Mouse (Mus musculus) CH12.LX (cell line): ENCODE results near the gene Tdp1. TPM values are rescaled to one million over a fixed set of nuclear protein-coding genes. Genes with fewer than 3 reads are reported as not detected.

ENCODE experiments used
- DNase-seq: peaks from one replicate; pipeline ENCODE4 v3.0.0-alpha.2; 2013; ENCODE audit errors: extremely low read depth
- H3K27ac ChIP-seq: 2 replicates; pipeline ENCODE4 v1.5.1; 2012; ENCODE audit warnings: low read depth, mild to moderate bottlenecking, control low read depth, moderate library complexity; ENCODE audit not compliant: insufficient read depth
- H3K27me3 ChIP-seq: replicated peaks from 2 replicates; pipeline ENCODE3; 2012; ENCODE audit warnings: inconsistent platforms
- H3K36me3 ChIP-seq, 2 experiments: replicated peaks in 1 of 2; 2 replicates each; pipeline versions ENCODE3 to v1.6.1; 2012; ENCODE audit warnings: inconsistent platforms in 1 of 2, low read length in 1 of 2, mild to moderate bottlenecking in 1 of 2, mixed read lengths in 1 of 2, moderate library complexity in 1 of 2; ENCODE audit not compliant: control insufficient read depth in 1 of 2, insufficient read depth in 1 of 2
- H3K4me1 ChIP-seq, 2 experiments: 2 replicates each; pipeline ENCODE4 v1.6.1; 2012; ENCODE audit warnings: inconsistent platforms in 1 of 2, moderate library complexity in 1 of 2; ENCODE audit not compliant: insufficient read depth in 2 of 2, control insufficient read depth in 1 of 2
- H3K4me2 ChIP-seq: 2 replicates; pipeline ENCODE4 v1.6.1; 2012; ENCODE audit warnings: low read depth, mild to moderate bottlenecking, control low read depth; ENCODE audit not compliant: poor library complexity, insufficient read depth, severe bottlenecking
- H3K4me3 ChIP-seq, 3 experiments: fragments of 150-350 bp in 1 of 3; sonication (generic) in 1 of 3; replicated peaks in 1 of 3; 2 replicates each; pipeline versions ENCODE3 to v1.5.1; 2011 to 2012; ENCODE audit warnings: low read depth in 2 of 3, low read length in 2 of 3, mild to moderate bottlenecking in 2 of 3, moderate library complexity in 2 of 3, control low read depth in 1 of 3, improper control_type of control experiment in 1 of 3, inconsistent platforms in 1 of 3, mixed read lengths in 1 of 3; ENCODE audit not compliant: poor library complexity in 1 of 3
- H3K79me2 ChIP-seq: replicated peaks from 2 replicates; pipeline ENCODE4 v1.6.1; 2012; ENCODE audit warnings: mild to moderate bottlenecking, moderate library complexity; ENCODE audit not compliant: control insufficient read depth, poor library complexity, insufficient read depth, severe bottlenecking; ENCODE audit errors: extremely low read depth
- H3K9ac ChIP-seq: 2 replicates; pipeline ENCODE4 v1.6.1; 2012; ENCODE audit warnings: low read depth, mild to moderate bottlenecking, control low read depth, moderate library complexity; ENCODE audit not compliant: insufficient read depth
- H3K9me3 ChIP-seq: replicated peaks from 2 replicates; pipeline ENCODE3; 2012; ENCODE audit warnings: low read length, inconsistent platforms, mixed read lengths
- BHLHE40 ChIP-seq: IDR thresholded peaks from 2 replicates; pipeline ENCODE4 v1.6.1; 2011; ENCODE audit warnings: mild to moderate bottlenecking, low read depth, low read length, improper control_type of control experiment
- CHD2 ChIP-seq: IDR thresholded peaks from 2 replicates; pipeline ENCODE4 v1.6.1; 2011; ENCODE audit warnings: low read length, improper control_type of control experiment
- CTCF ChIP-seq, 2 experiments: IDR thresholded peaks in 1 of 2; conservative IDR thresholded peaks in 1 of 2; 2 replicates each; pipeline ENCODE4 v1.5.1; 2011 to 2012; ENCODE audit warnings: low read depth in 2 of 2, low read length in 2 of 2, improper control_type of control experiment in 1 of 2, inconsistent platforms in 1 of 2, mild to moderate bottlenecking in 1 of 2, moderate library complexity in 1 of 2
- E2F4 ChIP-seq: IDR thresholded peaks from 2 replicates; pipeline ENCODE4 v1.6.1; 2011; ENCODE audit warnings: low read depth, low read length, improper control_type of control experiment; ENCODE audit not compliant: insufficient replicate concordance
- ELF1 ChIP-seq: IDR thresholded peaks from 2 replicates; pipeline ENCODE4 v1.6.1; 2014; ENCODE audit warnings: low read depth, mild to moderate bottlenecking, inconsistent platforms, low read length, improper control_type of control experiment
- EP300 ChIP-seq: IDR thresholded peaks from 2 replicates; pipeline ENCODE4 v1.6.1; 2011; ENCODE audit warnings: low read length, improper control_type of control experiment
- ETS1 ChIP-seq: conservative IDR thresholded peaks from 2 replicates; pipeline ENCODE4 v1.6.1; 2012; ENCODE audit warnings: low read depth, mild to moderate bottlenecking, inconsistent platforms, low read length, improper control_type of control experiment, moderate library complexity
- HCFC1 ChIP-seq: IDR thresholded peaks from 2 replicates; pipeline ENCODE4 v1.6.1; 2012; ENCODE audit warnings: low read depth, mild to moderate bottlenecking, inconsistent platforms, low read length, improper control_type of control experiment
- IRF4 ChIP-seq: IDR thresholded peaks from 2 replicates; pipeline ENCODE4 v1.6.1; 2014; ENCODE audit warnings: low read depth, mild to moderate bottlenecking, inconsistent platforms, low read length, improper control_type of control experiment
- JUN ChIP-seq: IDR thresholded peaks from 2 replicates; pipeline ENCODE4 v1.6.1; 2011; ENCODE audit warnings: low read depth, mild to moderate bottlenecking, low read length, improper control_type of control experiment, moderate library complexity; ENCODE audit not compliant: insufficient read depth
- KAT2A ChIP-seq: IDR thresholded peaks from 2 replicates; pipeline ENCODE4 v1.6.1; 2012; ENCODE audit warnings: low read length, improper control_type of control experiment, inconsistent platforms; ENCODE audit not compliant: insufficient replicate concordance
- MAFK ChIP-seq: IDR thresholded peaks from 2 replicates; pipeline ENCODE4 v1.6.1; 2011; ENCODE audit warnings: low read length, improper control_type of control experiment; ENCODE audit not compliant: insufficient replicate concordance
- MAX ChIP-seq: IDR thresholded peaks from 2 replicates; pipeline ENCODE4 v1.6.1; 2011; ENCODE audit warnings: low read length, improper control_type of control experiment
- MAZ ChIP-seq: IDR thresholded peaks from 2 replicates; pipeline ENCODE4 v1.6.1; 2012; ENCODE audit warnings: low read depth, mild to moderate bottlenecking, inconsistent platforms, low read length, improper control_type of control experiment, moderate library complexity
- PAX5 ChIP-seq: IDR thresholded peaks from 2 replicates; pipeline ENCODE4 v1.6.1; 2012; ENCODE audit warnings: low read length, inconsistent platforms, mixed read lengths
- POLR2A ChIP-seq: IDR thresholded peaks from 2 replicates; pipeline ENCODE4 v1.6.1; 2011; ENCODE audit warnings: low read depth, mild to moderate bottlenecking, improper control_type of control experiment, low read length
- POLR2AphosphoS2 ChIP-seq: IDR thresholded peaks from 2 replicates; pipeline ENCODE4 v1.6.1; 2011; ENCODE audit warnings: low read depth, low read length, improper control_type of control experiment
- RCOR1 ChIP-seq: conservative IDR thresholded peaks from 2 replicates; pipeline ENCODE4 v1.6.1; 2012; ENCODE audit warnings: low read depth, mild to moderate bottlenecking, inconsistent platforms, low read length, improper control_type of control experiment
- SIN3A ChIP-seq: IDR thresholded peaks from 2 replicates; pipeline ENCODE4 v1.6.1; 2012; ENCODE audit warnings: low read length, improper control_type of control experiment, inconsistent platforms
- SMC3 ChIP-seq: IDR thresholded peaks from 2 replicates; pipeline ENCODE4 v1.6.1; 2011; ENCODE audit warnings: low read depth, low read length, improper control_type of control experiment
- TBP ChIP-seq: conservative IDR thresholded peaks from 2 replicates; pipeline ENCODE4 v1.6.1; 2011; ENCODE audit warnings: low read depth, low read length, improper control_type of control experiment
- UBTF ChIP-seq: IDR thresholded peaks from 2 replicates; pipeline ENCODE4 v1.6.1; 2012; ENCODE audit warnings: low read depth, mild to moderate bottlenecking, inconsistent platforms, low read length, improper control_type of control experiment, moderate library complexity
- USF1 ChIP-seq: IDR thresholded peaks from 2 replicates; pipeline ENCODE4 v1.6.1; 2014; ENCODE audit warnings: low read depth, mild to moderate bottlenecking, inconsistent platforms, low read length, improper control_type of control experiment
- USF2 ChIP-seq: conservative IDR thresholded peaks from 2 replicates; pipeline ENCODE4 v1.6.1; 2011; ENCODE audit warnings: low read depth, low read length, improper control_type of control experiment
- ZKSCAN1 ChIP-seq: IDR thresholded peaks from 2 replicates; pipeline ENCODE4 v1.6.1; 2012; ENCODE audit warnings: low read depth, inconsistent platforms, low read length, improper control_type of control experiment, borderline replicate concordance
- ZMIZ1 ChIP-seq: IDR thresholded peaks from 2 replicates; pipeline ENCODE4 v1.6.1; 2012; ENCODE audit warnings: low read depth, mild to moderate bottlenecking, inconsistent platforms, low read length, improper control_type of control experiment
- ZNF384 ChIP-seq: IDR thresholded peaks from 2 replicates; pipeline ENCODE4 v1.6.1; 2012; ENCODE audit warnings: low read depth, low read length, improper control_type of control experiment, inconsistent platforms
- dilution Hi-C: fragments of 300-500 bp; cut with MboI; formaldehyde crosslinking; loops from 2 replicates; pipeline ENCODE4 v1.14.3; 2020; ENCODE audit warnings: low sequenced_read_pairs; ENCODE audit not compliant: extremely low pct_unique_long_range_greater_than_20kb, extremely low pct_ligation_motif_present
- in situ Hi-C: fragments of 300-500 bp; cut with MboI; formaldehyde crosslinking; loops from 3 replicates; pipeline ENCODE4 v1.14.3; 2019; ENCODE audit warnings: low sequenced_read_pairs, low pct_ligation_motif_present, low pct_unique_long_range_greater_than_20kb, mixed read lengths
- polyA plus RNA-seq: library from polyadenylated mRNA; unstranded; fragments of >175 nt; gene quantifications from 2 replicates; pipeline ENCODE4 v1.2.1, GENCODE M21; 2012; ENCODE audit warnings: low read depth; ENCODE audit not compliant: insufficient read length
- total RNA-seq, 2 experiments: library from RNA; depleted of rRNA; stranded (reverse); fragments of 300-350 nt in 1 of 2; fragments of >200 nt in 1 of 2; gene quantifications; 2 replicates each; pipeline ENCODE4 v1.2.3; 2012 to 2014

Tdp1 gene
- total and polyA plus RNA-seq, 3 experiments = 16.9 to 53.7 (median 27.4) TPM

DNA sequence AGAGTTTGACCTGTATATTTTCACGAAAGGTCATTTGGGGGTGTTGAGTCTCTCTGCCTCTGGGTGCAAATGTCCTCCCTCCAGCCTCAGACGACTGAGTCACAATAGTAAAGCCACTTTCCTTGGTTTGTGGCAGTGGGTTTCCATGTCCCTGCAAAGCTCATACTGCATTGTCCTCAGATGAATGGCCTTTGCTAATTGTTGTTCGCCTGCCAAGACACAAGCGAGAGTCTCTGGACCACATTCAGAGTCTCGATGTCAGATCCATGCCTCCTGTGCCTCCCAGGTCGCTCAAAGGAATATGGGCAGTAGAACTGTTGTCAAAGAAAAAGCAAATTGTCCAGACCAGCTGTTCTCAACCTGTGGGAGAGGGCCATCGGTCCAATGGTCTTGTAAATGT, 116.1 kb downstream of the Tdp1 start:
- no peaks in the 10 kb centered on the region for H3K79me2 ChIP-seq
- TF ChIP-seq KAT2A = no peak
- TF ChIP-seq MAX = no peak
- TF ChIP-seq E2F4 = no peak
- TF ChIP-seq JUN = no peak
- TF ChIP-seq PAX5 = no peak
- no peak for TF ChIP-seq ETS1
- no peak for TF ChIP-seq IRF4
- no peak for TF ChIP-seq CTCF (conservative IDR thresholded peaks at IDR 0.05 in 1 of 2, IDR thresholded peaks at IDR 0.05 in 1 of 2; ENCODE audit: low read depth in 2 of 2, low read length in 2 of 2)
- no peak for TF ChIP-seq TBP
- TF ChIP-seq BHLHE40 = no peak
- no peak for TF ChIP-seq MAZ
- TF ChIP-seq EP300 = no peak
- TF ChIP-seq SMC3 = no peak
- TF ChIP-seq MAFK = no peak
- TF ChIP-seq CHD2 = no peak
- no peak for TF ChIP-seq SIN3A
- TF ChIP-seq RCOR1 = no peak
- no peak overlapping the region for H3K9ac ChIP-seq
- no peaks in the 10 kb centered on the region for H3K9me3 ChIP-seq
- dilution Hi-C loops = no loop called here
- in situ Hi-C loops = no loop called here
- H3K4me1 ChIP-seq = peaks cover 0 to 9% of the 10 kb centered on the region in 2 experiments; a peak in 2 of 4 replicates
- no peaks in the 10 kb centered on the region for H3K27me3 ChIP-seq
- no peaks in the 10 kb centered on the region for H3K36me3 ChIP-seq
- no peak overlapping the region for H3K4me2 ChIP-seq
- no peak overlapping the region for H3K27ac ChIP-seq
- H3K4me3 ChIP-seq = no peak overlapping the region
- no peak for DNase-seq

DNA sequence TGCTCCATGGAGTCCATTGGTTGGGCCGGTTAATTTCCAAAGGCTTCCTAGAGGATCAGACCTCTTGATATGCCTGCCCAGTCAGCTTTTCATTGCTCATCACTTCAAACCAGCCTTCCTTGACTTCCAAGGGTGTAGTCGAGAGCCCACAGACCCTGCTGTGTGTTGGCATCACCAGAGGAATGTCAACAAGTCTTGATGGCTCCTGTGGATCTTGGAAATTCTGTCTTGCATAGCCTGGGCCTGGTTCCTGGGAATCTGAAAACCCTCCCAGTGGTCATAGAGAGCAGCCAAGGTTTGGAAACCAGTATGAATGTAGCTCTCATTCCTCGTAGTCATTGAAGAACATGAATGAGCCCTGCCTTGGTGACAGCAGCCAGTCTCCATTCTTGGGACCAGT, 116.9 kb downstream of the Tdp1 start:
- Histone ChIP-seq H3K36me3 (no peaks in the 10 kb centered on the region), H3K4me2 (no peak overlapping the region), H3K9ac (no peak overlapping the region), H3K27me3 (no peaks in the 10 kb centered on the region), H3K4me1 (peaks cover 0 to 14% of the 10 kb centered on the region in 2 experiments; a peak in 2 of 4 replicates), H3K9me3 (no peaks in the 10 kb centered on the region), H3K79me2 (no peaks in the 10 kb centered on the region), H3K4me3 (no peak overlapping the region), H3K27ac (no peak overlapping the region)
- TF ChIP-seq ETS1 (no peak), POLR2AphosphoS2 (no peak), MAX (no peak), POLR2A (no peak), ZNF384 (no peak), BHLHE40 (no peak), ZMIZ1 (no peak), USF1 (no peak), USF2 (no peak), MAZ (no peak), UBTF (no peak), CHD2 (no peak), ELF1 (no peak), HCFC1 (no peak), KAT2A (no peak), ZKSCAN1 (no peak)
- DNase-seq = no peak
- dilution Hi-C loops = no loop called here
- in situ Hi-C loops = no loop called here
